Mouse (Mus musculus) stomach, adult 2 months (tissue): ENCODE measurements around the gene Peg12. TPM values are rescaled to one million over a fixed set of nuclear protein-coding genes. Genes with fewer than 3 reads are reported as not detected.

Experiments
- polyA plus RNA-seq: library from polyadenylated mRNA; depleted of rRNA; stranded (reverse); fragments of >200 nt; gene quantifications from 2 replicates; pipeline ENCODE4 v1.2.3, GENCODE M21; 2012; rRNA removed

Gene Peg12
- 0.29 and 0.40 TPM in 2 replicates for polyA plus RNA-seq

DNA sequence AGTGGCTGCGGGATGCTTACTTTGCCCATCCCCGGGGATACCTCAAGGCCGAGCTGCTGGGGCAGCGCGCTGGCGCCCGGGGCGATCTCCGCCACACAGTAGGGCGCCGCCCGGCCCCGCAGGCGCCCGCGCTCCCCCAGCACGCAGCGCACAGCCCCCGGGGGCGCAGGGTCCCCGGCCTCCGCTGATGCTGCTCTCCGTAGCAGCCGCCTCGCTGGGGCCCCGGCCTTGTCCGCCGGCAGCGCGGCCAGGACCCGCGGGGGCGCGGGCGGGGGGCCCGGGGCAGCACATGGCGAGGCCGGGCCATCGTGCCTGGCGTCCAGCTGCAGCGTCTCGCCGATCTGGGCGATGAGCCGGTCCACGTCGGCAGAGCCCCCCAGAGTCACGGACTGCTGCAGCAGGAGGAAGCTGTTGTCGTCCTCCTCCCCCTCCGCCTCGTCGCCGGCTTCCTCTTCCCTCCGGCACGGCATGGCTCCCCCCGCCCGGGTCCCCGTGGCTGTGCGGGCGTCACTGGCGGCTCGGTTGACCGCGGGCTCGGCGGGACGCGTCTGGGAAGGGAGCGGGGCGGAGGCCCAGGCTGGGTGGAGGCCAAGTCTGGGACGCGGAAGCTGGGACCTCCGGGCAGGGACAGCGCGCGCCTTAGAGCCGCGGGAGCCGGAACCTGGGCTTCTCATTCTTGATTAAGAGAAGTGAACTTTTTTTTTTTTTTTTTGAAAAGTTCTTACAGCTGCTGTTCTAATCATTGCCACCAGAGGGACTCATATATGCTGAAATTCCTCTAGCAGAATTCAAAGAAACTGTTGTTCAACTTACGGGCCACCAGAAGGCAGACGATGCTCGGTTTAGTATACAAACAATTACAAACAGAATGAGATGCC, at the start of gene Peg12:
TSS of gene Peg12 (minus strand) at position 633 of the 878 bp plus-strand sequence.

DNA sequence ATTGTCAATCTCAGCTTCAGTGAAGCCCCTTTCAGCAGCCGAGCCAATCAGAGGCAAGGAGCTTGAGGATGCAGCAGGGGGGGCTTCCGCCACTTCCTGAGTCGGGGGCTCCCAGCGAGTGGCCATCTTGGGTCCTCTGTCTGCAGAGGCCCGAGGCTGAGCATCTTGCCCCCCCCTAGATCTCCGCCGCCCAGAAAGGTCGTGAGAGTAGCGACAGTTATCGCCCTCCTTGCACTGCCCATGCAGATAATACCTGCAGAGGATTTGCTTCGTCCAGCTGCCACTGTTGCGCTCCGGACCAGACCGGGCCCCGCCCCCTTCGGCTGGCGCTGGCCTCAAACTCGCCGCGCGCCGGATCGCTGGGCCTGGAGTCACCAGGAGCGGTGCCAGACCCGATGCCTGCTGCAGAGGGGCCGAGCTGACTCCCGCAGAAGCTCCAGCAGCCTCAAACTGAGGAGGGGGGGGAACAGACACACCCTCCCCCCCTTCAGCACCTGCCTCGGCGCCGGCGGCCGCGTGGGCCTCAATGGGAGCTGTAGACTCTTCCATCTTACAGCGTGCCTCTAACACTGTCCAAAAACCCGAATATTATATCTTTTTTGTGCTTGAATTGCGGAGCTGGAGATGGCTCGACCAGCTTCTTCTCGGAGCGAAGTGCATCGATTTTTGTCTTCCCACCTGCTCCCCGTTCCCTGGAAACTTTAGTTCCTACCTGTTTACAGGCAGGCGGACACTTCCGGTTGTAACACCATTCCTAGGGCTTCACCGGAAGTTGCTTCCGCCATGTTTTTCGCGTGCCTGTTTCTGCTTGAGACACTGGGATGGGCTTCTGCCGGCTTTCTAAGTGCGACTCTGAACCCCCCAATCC, 44.6 kb downstream of the Peg12 start, which contains the start of gene Mkrn3:
TSS of gene Mkrn3 (minus strand) at position 647 of the 868 bp plus-strand sequence.

Other genes with a start within 250 kb of the Peg12 start
- 2.6 and 4.0 TPM in 2 replicates for gene Ndn, start 117.9 kb downstream of the Peg12 start, polyA plus RNA-seq
- not detected in 2 replicates for gene Magel2, start 87.5 kb downstream of the Peg12 start, polyA plus RNA-seq
- 0.38 and 0.45 TPM in 2 replicates for gene Mkrn3, start 44.4 kb downstream of the Peg12 start, polyA plus RNA-seq